Mouse (Mus musculus): ENCODE results near the gene Zbtb7b.
"Not testable (repeated sequence)": the region's sequence is repeated elsewhere in the genome, so short reads cannot be mapped to it uniquely, and the experiment has no call there.

Zbtb7b gene

GRCm38 (mm10) chr3:89394006-89394893, at the start of gene Zbtb7b:
Zbtb7b (minus strand) TSS chr3:89394776.
- peak; percentile 64 for DNase-seq (ENCODE audit: low read depth, low spot score)

GRCm38 (mm10) chr3:89440691-89441090, 46.1 kb upstream of the Zbtb7b start:
- no peak for DNase-seq (ENCODE audit: low read depth, low spot score)

- DNase-seq (ENCODE audit: low read depth, low spot score) = no peak
Observed at GRCm38 (mm10) chr3:89437269-89437668, 42.7 kb upstream of the Zbtb7b start.

- no peak for DNase-seq (ENCODE audit: low read depth, low spot score)
Observed at GRCm38 (mm10) chr3:89436176-89437113, 41.9 kb upstream of the Zbtb7b start, which contains the start of gene Pbxip1. Pbxip1 (plus strand) TSS chr3:89436706.

GRCm38 (mm10) chr3:89435041-89435440, 40.5 kb upstream of the Zbtb7b start:
- DNase-seq (ENCODE audit: low read depth, low spot score) = no peak

GRCm38 (mm10) chr3:89434532-89434931, 40.0 kb upstream of the Zbtb7b start:
- DNase-seq (ENCODE audit: low read depth, low spot score) = no peak

- DNase-seq (ENCODE audit: low read depth, low spot score) = no peak
Observed at GRCm38 (mm10) chr3:89432606-89433005, 38.0 kb upstream of the Zbtb7b start.

- DNase-seq (ENCODE audit: low read depth, low spot score) = peak; percentile 80
Observed at GRCm38 (mm10) chr3:89430171-89431159, 35.9 kb upstream of the Zbtb7b start, which contains the start of gene Pygo2. Pygo2 (plus strand) TSS chr3:89430214.

- not testable (repeated sequence) for DNase-seq (ENCODE audit: low read depth, low spot score)
Observed at GRCm38 (mm10) chr3:89429021-89429420, 34.4 kb upstream of the Zbtb7b start.

- no peak for DNase-seq (ENCODE audit: low read depth, low spot score)
Observed at GRCm38 (mm10) chr3:89425876-89426275, 31.3 kb upstream of the Zbtb7b start.

- DNase-seq (ENCODE audit: low read depth, low spot score) = no peak
Observed at GRCm38 (mm10) chr3:89425141-89425525, 30.6 kb upstream of the Zbtb7b start.

GRCm38 (mm10) chr3:89424416-89425140, 30.0 kb upstream of the Zbtb7b start:
- no peak for DNase-seq (ENCODE audit: low read depth, low spot score)

- DNase-seq (ENCODE audit: low read depth, low spot score) = no peak
Observed at GRCm38 (mm10) chr3:89422556-89423205, 28.1 kb upstream of the Zbtb7b start.

GRCm38 (mm10) chr3:89421810-89422473, 27.4 kb upstream of the Zbtb7b start:
- DNase-seq (ENCODE audit: low read depth, low spot score) = no peak

- DNase-seq (ENCODE audit: low read depth, low spot score) = no peak
Observed at GRCm38 (mm10) chr3:89421002-89421774, 26.6 kb upstream of the Zbtb7b start.

- no peak for DNase-seq (ENCODE audit: low read depth, low spot score)
Observed at GRCm38 (mm10) chr3:89420421-89420820, 25.8 kb upstream of the Zbtb7b start.

GRCm38 (mm10) chr3:89419981-89420380, 25.4 kb upstream of the Zbtb7b start:
- no peak for DNase-seq (ENCODE audit: low read depth, low spot score)

- DNase-seq (ENCODE audit: low read depth, low spot score) = no peak
Observed at GRCm38 (mm10) chr3:89419571-89419970, 25.0 kb upstream of the Zbtb7b start.

All from retina, adult 2 months (tissue).